In genomic region chr15:82354126-82354945, GRCm38 (mm10) we compare ENCODE assay signal across 8 mouse cellular contexts. TPM values are rescaled to one million over a fixed set of nuclear protein-coding genes. Genes with fewer than 3 reads are reported as not detected.
A peak's percentile ranks its signal among the peaks of the same experiment; 100 is the strongest.
DNase-seq lines count a peak whose midpoint lies in the region; ATAC-seq lines count a peak whose summit lies in the region.

Gene Ndufa6, minus strand, starts transcription at chr15:82354322.

- peak; percentile 98 for DNase-seq in adipocyte (ENCODE audit: low spot score)
- peak; percentile 99 for DNase-seq in embryo, embryonic 10 days (ENCODE audit: low spot score)
- DNase-seq in gastrocnemius, postnatal 10 days = peak; percentile 99
- peak; percentile 99 for DNase-seq in induced T-regulatory cell, adult 2 months (ENCODE audit: low read depth)
- DNase-seq in left cerebral cortex, adult 9 months (ENCODE audit: low spot score in 2 of 2) = peak; percentile 94 to 97
- peak; percentile 97 for DNase-seq in right cerebral cortex, postnatal 14 days
- peak; percentile 90 to 96 for DNase-seq in urinary bladder, postnatal 36 days (ENCODE audit: low spot score in 2 of 2)

- ATAC-seq in megakaryocyte progenitor cell, adult 5-6 weeks (replicated peaks; ENCODE audit: poor library complexity) = peak; percentile 95

RNA-seq across cellular contexts. Expression of gene Ndufa6, which starts in this region (rescaled TPM):
- 100 to 1,000 TPM; 362 to 411 TPM for total RNA-seq in gastrocnemius, postnatal 10 days (2021)
- total RNA-seq in megakaryocyte progenitor cell, adult 5-6 weeks (2015) = 244 and 269 TPM in 2 replicates
- 136 and 168 TPM in 2 replicates for total RNA-seq in megakaryocyte progenitor cell, adult 5-6 weeks (2017)

Comparison
In these comparisons a context has a peak if more than half of its experiments do, and no peak if none do; other contexts are left out.
1. Peak in every context shown above with its lines: DNase-seq and ATAC-seq.